Mouse (Mus musculus): ENCODE measurements at regions not wholly inside any gene's neighbourhood (a gene's known extent, or its start where the extent isn't known, plus 50 kb on each side); places are given as distances from the start of the nearest gene placed in this dataset.

DNA sequence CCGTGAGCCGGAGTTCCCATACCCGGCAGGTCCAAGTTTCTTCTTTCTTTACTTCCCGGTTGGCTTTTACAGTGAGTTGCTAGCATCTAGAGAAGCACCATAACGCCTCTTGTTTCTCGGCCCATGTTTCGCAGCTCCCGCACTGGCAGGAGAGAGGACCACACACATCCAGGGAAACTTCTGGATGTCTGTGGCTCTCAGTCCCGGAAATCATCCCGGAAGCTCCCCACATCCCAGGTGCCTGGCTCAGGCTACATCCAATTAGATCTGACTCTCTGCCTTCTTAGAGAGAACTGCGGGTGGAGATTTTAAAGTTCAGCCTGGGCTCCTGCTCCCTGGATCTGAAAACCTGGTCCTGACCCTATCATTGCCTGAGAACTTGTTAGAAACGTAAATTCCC, 146.8 kb upstream of the Mylip start:
- DNase-seq (ENCODE audit: low spot score) = no peak
- no peak for TF ChIP-seq TAL1 (conservative IDR thresholded peaks at IDR 0.05; ENCODE audit: low read depth, low read length)
- no peak for TF ChIP-seq GATA1 (IDR thresholded peaks at IDR 0.05; ENCODE audit: borderline replicate concordance, low read length)
- TF ChIP-seq GATA2 (IDR thresholded peaks at IDR 0.05; ENCODE audit: borderline replicate concordance, low read depth, low read length) = no peak
- no peak for TF ChIP-seq CTCF (IDR thresholded peaks at IDR 0.05; ENCODE audit: low read depth, low read length)
- no peak for TF ChIP-seq POLR2AphosphoS5 (IDR thresholded peaks at IDR 0.05; ENCODE audit: insufficient replicate concordance, low read depth, low read length)
- Histone ChIP-seq H3K27me3 (ENCODE audit: insufficient read depth, low read length) (0 out of 2 replicates have a peak, but pooled peaks cover 2% of the 10 kb centered on the region), H3K9me3 (replicated peaks) (no peaks in the 10 kb centered on the region), H3K36me3 (replicated peaks) (no peaks in the 10 kb centered on the region), H3K4me1 (ENCODE audit: insufficient read depth, low read depth, low read length) (no peaks in the 10 kb centered on the region), H3K4me3 (ENCODE audit: low read depth, low read length) (no peak overlapping the region)
- no peak for ATAC-seq (ENCODE audit: extremely low read depth, insufficient number of reproducible peaks, low FRiP score, poor library complexity, severe bottlenecking)

DNA sequence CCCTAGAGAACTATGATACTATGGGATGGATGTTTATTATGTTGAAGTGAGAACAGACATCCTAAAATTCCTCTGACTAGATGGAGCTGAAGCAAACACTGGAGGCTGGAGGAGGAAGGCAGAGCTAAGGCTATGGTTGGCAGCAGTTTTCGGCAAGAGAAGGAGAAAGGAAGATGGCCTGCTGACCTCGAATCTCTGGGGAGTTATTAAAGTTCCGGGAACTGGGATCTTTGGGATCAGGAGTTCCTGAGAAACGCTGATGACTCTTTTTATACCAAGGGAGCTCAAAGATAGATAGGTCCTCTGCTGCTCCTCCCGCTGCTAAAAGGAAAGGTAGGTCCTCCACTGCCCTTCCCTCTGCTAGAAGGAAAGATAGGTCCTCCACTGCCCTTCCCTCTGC, 143.9 kb upstream of the Mylip start:
- H3K27me3 ChIP-seq (ENCODE audit: insufficient read depth, low read length) = peaks cover 7% of the 10 kb centered on the region; the same call in 1 of the 2 replicates
- TF ChIP-seq GATA2 (IDR thresholded peaks at IDR 0.05; ENCODE audit: borderline replicate concordance, low read depth, low read length) = no peak
- H3K9me3 ChIP-seq (replicated peaks) = no peaks in the 10 kb centered on the region
- no peaks in the 10 kb centered on the region for H3K36me3 ChIP-seq (replicated peaks)
- H3K4me1 ChIP-seq (ENCODE audit: insufficient read depth, low read depth, low read length) = no peaks in the 10 kb centered on the region
- no peak overlapping the region for H3K4me3 ChIP-seq (ENCODE audit: low read depth, low read length)
- ATAC-seq (ENCODE audit: extremely low read depth, insufficient number of reproducible peaks, low FRiP score, poor library complexity, severe bottlenecking) = no peak
- DNase-seq (ENCODE audit: low spot score) = no peak

DNA sequence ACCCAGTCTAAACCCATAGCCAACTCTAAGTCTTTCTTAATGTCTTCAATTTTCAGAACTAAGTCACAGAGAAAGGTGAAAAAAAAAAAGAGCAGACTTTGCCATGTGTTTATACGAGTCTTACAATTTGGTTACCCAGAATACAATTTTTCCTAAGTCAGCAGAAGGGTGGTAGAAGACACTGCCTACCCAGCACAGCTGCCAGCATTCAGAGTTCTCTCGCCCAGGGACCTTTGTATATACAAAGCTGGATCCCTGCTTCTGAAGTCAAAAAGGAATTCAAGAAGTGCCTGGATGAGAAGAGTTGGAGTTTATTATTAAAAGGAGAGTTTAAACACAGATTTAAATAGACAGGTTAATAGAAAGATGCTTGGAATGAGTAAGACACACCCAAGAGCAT, 143.2 kb upstream of the Mylip start:
- peaks cover 7% of the 10 kb centered on the region; the same call in 1 of the 2 replicates for H3K27me3 ChIP-seq (ENCODE audit: insufficient read depth, low read length)
- no peak for TF ChIP-seq CTCF (IDR thresholded peaks at IDR 0.05; ENCODE audit: low read depth, low read length)
- no peak for TF ChIP-seq GATA1 (IDR thresholded peaks at IDR 0.05; ENCODE audit: borderline replicate concordance, low read length)
- no peak for TF ChIP-seq POLR2AphosphoS5 (IDR thresholded peaks at IDR 0.05; ENCODE audit: insufficient replicate concordance, low read depth, low read length)

DNA sequence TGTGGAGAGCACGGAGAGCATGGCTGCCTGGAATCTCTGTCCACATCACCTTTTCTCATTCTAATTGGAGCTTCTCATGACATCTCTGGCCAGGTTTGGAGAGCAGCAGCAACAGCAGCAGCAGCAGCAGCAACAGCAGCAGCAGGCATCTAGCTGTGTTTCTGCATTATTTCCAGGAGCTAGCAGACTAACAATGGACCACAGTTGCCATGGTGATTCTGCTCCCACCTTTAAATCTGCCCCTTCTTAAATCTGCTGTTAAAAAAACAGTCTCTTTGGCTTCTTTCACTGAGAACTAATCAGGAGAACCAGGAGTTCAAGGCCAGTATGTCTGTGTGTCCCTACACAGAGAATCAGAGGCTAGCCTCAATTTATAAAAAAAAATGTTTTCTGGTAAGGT, 139.5 kb upstream of the Mylip start:
- H3K4me3 ChIP-seq (ENCODE audit: low read depth, low read length) = no peak overlapping the region
- H3K27me3 ChIP-seq (ENCODE audit: insufficient read depth, low read length) = peaks cover 7% of the 10 kb centered on the region
- no peaks in the 10 kb centered on the region for H3K9me3 ChIP-seq (replicated peaks)
- no peaks in the 10 kb centered on the region for H3K36me3 ChIP-seq (replicated peaks)
- ATAC-seq (ENCODE audit: extremely low read depth, insufficient number of reproducible peaks, low FRiP score, poor library complexity, severe bottlenecking) (no peak), DNase-seq (ENCODE audit: low spot score) (no peak)
- TF ChIP-seq GATA1 (IDR thresholded peaks at IDR 0.05; ENCODE audit: borderline replicate concordance, low read length) (no peak), POLR2AphosphoS5 (IDR thresholded peaks at IDR 0.05; ENCODE audit: insufficient replicate concordance, low read depth, low read length) (no peak), GATA2 (IDR thresholded peaks at IDR 0.05; ENCODE audit: borderline replicate concordance, low read depth, low read length) (no peak), CTCF (IDR thresholded peaks at IDR 0.05; ENCODE audit: low read depth, low read length) (no peak), TAL1 (conservative IDR thresholded peaks at IDR 0.05; ENCODE audit: low read depth, low read length) (no peak)
- no peaks in the 10 kb centered on the region for H3K4me1 ChIP-seq (ENCODE audit: insufficient read depth, low read depth, low read length)

More for the DNA sequence above, 143.2 kb upstream of the Mylip start:
- Histone ChIP-seq H3K36me3 (replicated peaks) (no peaks in the 10 kb centered on the region), H3K4me1 (ENCODE audit: insufficient read depth, low read depth, low read length) (no peaks in the 10 kb centered on the region), H3K9me3 (replicated peaks) (no peaks in the 10 kb centered on the region), H3K4me3 (ENCODE audit: low read depth, low read length) (no peak overlapping the region)
- ATAC-seq (ENCODE audit: extremely low read depth, insufficient number of reproducible peaks, low FRiP score, poor library complexity, severe bottlenecking) = no peak
- no peak for DNase-seq (ENCODE audit: low spot score)

DNA sequence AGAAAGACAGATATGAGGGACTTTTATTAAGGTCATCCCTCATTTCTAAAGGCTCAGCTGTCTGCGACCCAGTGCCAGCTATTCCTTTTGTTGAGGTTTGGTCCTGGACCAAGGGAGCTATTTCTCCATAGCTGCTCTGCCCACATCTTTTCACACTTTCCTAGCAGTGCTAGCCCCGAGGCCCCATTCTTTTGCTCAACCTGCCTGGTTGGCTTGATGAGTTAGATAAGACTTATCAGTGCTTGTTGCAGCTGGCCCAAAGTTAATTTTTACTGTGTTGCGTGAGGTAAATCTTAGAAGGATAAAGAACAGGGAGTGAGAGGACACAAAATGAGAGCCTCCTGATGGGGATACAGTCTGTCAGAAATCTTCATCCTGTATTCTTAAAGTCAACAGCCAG, 138.5 kb upstream of the Mylip start:
- no peak overlapping the region for H3K4me3 ChIP-seq (ENCODE audit: low read depth, low read length)
- ATAC-seq (ENCODE audit: extremely low read depth, insufficient number of reproducible peaks, low FRiP score, poor library complexity, severe bottlenecking) = no peak
- no peak for DNase-seq (ENCODE audit: low spot score)
- no peaks in the 10 kb centered on the region for H3K4me1 ChIP-seq (ENCODE audit: insufficient read depth, low read depth, low read length)
- no peaks in the 10 kb centered on the region for H3K9me3 ChIP-seq (replicated peaks)
- peaks cover 7% of the 10 kb centered on the region for H3K27me3 ChIP-seq (ENCODE audit: insufficient read depth, low read length)
- TF ChIP-seq TAL1 (conservative IDR thresholded peaks at IDR 0.05; ENCODE audit: low read depth, low read length) (no peak), CTCF (IDR thresholded peaks at IDR 0.05; ENCODE audit: low read depth, low read length) (no peak), POLR2AphosphoS5 (IDR thresholded peaks at IDR 0.05; ENCODE audit: insufficient replicate concordance, low read depth, low read length) (no peak), GATA1 (IDR thresholded peaks at IDR 0.05; ENCODE audit: borderline replicate concordance, low read length) (no peak), GATA2 (IDR thresholded peaks at IDR 0.05; ENCODE audit: borderline replicate concordance, low read depth, low read length) (no peak)
- no peaks in the 10 kb centered on the region for H3K36me3 ChIP-seq (replicated peaks)

DNA sequence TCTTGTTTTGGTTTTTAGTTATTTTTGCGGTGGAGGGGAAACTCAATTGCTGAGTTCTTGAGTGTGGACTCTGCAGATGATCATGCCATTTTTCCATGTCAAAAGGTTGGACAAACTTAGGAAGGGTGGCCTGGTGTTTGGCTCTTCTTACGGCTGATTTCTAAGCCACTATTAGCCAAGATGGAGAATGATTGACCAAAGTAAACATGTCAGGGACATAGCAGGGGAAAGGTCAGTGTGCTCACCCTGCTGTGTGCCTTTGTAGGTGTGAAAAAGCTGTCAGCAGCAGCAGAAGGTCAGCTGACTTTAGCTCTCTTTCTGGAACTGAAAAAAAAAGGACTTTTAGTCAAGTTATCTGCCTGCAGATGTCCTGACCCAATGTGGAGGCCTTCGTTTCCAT, 137.4 kb upstream of the Mylip start:
- TF ChIP-seq CTCF (IDR thresholded peaks at IDR 0.05; ENCODE audit: low read depth, low read length) = no peak
- no peak for TF ChIP-seq GATA1 (IDR thresholded peaks at IDR 0.05; ENCODE audit: borderline replicate concordance, low read length)
- no peak for TF ChIP-seq POLR2AphosphoS5 (IDR thresholded peaks at IDR 0.05; ENCODE audit: insufficient replicate concordance, low read depth, low read length)
- TF ChIP-seq TAL1 (conservative IDR thresholded peaks at IDR 0.05; ENCODE audit: low read depth, low read length) = no peak
- no peaks in the 10 kb centered on the region for H3K4me1 ChIP-seq (ENCODE audit: insufficient read depth, low read depth, low read length)
- H3K4me3 ChIP-seq (ENCODE audit: low read depth, low read length) = no peak overlapping the region
- no peaks in the 10 kb centered on the region for H3K36me3 ChIP-seq (replicated peaks)
- H3K9me3 ChIP-seq (replicated peaks) = no peaks in the 10 kb centered on the region
- DNase-seq (ENCODE audit: low spot score) = no peak
- ATAC-seq (ENCODE audit: extremely low read depth, insufficient number of reproducible peaks, low FRiP score, poor library complexity, severe bottlenecking) = no peak
- peaks cover 11% of the 10 kb centered on the region for H3K27me3 ChIP-seq (ENCODE audit: insufficient read depth, low read length)

DNA sequence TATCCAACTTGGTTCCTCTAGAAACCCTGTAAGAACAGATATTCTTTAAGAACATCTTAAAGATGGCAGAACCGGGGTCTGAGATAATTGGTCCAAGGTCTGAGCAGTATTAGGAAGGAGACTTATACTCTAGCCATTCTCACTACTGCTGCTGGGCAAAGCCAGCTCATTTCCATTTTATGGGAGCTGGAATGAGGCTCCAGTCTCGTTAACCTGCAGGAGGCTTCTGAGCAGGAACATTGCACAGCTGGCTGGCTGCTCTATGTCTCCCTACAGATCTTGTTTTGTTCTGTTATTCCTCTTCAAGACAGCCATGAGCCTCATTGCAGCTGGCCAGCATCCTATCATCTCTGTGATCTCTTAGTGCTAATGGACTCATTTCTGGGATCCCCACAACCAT, 136.3 kb upstream of the Mylip start:
- Histone ChIP-seq H3K4me1 (ENCODE audit: insufficient read depth, low read depth, low read length) (no peaks in the 10 kb centered on the region), H3K36me3 (replicated peaks) (no peaks in the 10 kb centered on the region), H3K4me3 (ENCODE audit: low read depth, low read length) (no peak overlapping the region), H3K9me3 (replicated peaks) (no peaks in the 10 kb centered on the region), H3K27me3 (ENCODE audit: insufficient read depth, low read length) (peaks cover 11% of the 10 kb centered on the region)
- no peak for TF ChIP-seq POLR2AphosphoS5 (IDR thresholded peaks at IDR 0.05; ENCODE audit: insufficient replicate concordance, low read depth, low read length)
- TF ChIP-seq GATA1 (IDR thresholded peaks at IDR 0.05; ENCODE audit: borderline replicate concordance, low read length) = no peak
- no peak for TF ChIP-seq CTCF (IDR thresholded peaks at IDR 0.05; ENCODE audit: low read depth, low read length)
- no peak for TF ChIP-seq TAL1 (conservative IDR thresholded peaks at IDR 0.05; ENCODE audit: low read depth, low read length)
- no peak for TF ChIP-seq GATA2 (IDR thresholded peaks at IDR 0.05; ENCODE audit: borderline replicate concordance, low read depth, low read length)
- DNase-seq (ENCODE audit: low spot score) (no peak), ATAC-seq (ENCODE audit: extremely low read depth, insufficient number of reproducible peaks, low FRiP score, poor library complexity, severe bottlenecking) (no peak)

All from G1E (cell line).